Mouse (Mus musculus) adrenal gland, postnatal 10 days (tissue): ENCODE results near the gene Fam102a. TPM values are rescaled to one million over a fixed set of nuclear protein-coding genes. Genes with fewer than 3 reads are reported as not detected.

Experiments used
- DNase-seq: peaks from one replicate; pipeline ENCODE4 v3.0.0; 2021; ENCODE audit warnings: mixed read lengths
- total RNA-seq, 2 experiments: library from RNA; stranded (reverse); gene quantifications; 2 replicates each; pipeline ENCODE4 v1.2.3; 2021

Fam102a gene
- total RNA-seq, 2 experiments from 2014 or later = 24.6 to 26.8 TPM

DNA sequence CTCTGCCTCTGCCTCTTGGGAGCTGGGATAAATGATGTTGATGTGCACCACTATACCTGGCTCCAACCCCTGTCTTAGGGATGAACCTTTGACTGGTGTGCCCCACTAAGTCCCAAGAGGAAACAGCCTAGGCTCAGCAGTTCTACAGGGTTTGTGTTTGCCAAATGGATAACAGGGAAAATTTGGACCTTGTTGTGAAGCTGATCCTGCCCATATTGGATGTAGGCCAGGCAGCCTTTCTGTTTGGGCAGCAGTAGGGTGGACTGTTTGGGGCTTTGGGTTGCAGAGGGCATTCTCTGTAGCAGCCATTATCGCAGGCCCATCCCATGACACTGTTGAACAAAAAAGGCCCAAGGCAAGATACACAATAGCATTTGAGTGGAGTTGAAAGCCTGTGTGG lies 11.8 kb downstream of the Fam102a start:
- DNase-seq = no peak

GRCm38 (mm10) chr2:32547380-32547779 lies 12.2 kb downstream of the Fam102a start:
- no peak for DNase-seq

GRCm38 (mm10) chr2:32547964-32548739 lies 13.0 kb downstream of the Fam102a start:
- peak; percentile 72 for DNase-seq

DNA sequence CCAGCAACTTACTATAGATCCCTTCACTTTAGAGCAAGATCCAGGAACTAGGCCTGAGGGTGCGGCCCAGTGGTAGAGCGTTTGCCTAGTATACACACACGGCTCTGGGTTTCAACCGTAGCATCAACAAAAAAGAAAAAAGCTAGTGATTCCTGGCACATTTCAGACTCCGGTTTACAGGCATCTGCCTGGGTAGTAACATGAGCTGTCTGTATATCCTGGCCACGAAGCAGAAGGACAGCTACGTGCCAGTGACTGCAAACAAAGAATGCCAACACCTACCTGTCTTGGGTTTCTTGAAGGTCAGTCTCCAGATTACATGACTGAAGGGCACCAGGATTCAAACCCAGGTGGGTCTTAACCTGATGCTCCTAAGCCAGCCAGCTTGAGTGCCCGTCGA lies 14.0 kb downstream of the Fam102a start:
- DNase-seq = no peak

DNA sequence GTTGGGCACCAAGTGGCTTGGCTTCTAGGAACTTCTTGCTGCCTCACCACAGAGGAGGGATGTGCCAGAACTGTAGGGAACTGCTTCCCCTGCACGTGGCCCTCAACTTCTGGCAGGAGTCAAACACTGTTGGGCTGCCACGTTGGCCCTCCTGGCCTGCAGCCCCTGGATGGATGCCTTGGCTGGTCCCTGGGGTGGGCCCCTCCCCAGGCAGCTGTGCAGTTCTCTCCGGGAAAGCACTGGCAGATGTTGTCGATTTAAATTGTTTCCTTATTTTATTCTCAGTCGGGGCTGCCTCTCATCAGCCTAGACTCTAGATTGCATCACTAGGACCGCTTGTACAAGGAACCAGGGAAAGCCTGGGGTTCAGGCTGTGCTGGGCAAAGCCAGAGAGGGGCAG lies 14.6 kb downstream of the Fam102a start:
- peak; percentile 83 for DNase-seq

GRCm38 (mm10) chr2:32551236-32551635 lies 16.1 kb downstream of the Fam102a start:
- no peak for DNase-seq

- no peak for DNase-seq
Measured at GRCm38 (mm10) chr2:32553592-32554148, 18.5 kb downstream of the Fam102a start.

- no peak for DNase-seq
Measured at GRCm38 (mm10) chr2:32555484-32555883, 20.4 kb downstream of the Fam102a start.

GRCm38 (mm10) chr2:32556019-32556418 lies 20.9 kb downstream of the Fam102a start:
- DNase-seq = no peak

- DNase-seq = no peak
Measured at GRCm38 (mm10) chr2:32559570-32559969, 24.4 kb downstream of the Fam102a start.

DNA sequence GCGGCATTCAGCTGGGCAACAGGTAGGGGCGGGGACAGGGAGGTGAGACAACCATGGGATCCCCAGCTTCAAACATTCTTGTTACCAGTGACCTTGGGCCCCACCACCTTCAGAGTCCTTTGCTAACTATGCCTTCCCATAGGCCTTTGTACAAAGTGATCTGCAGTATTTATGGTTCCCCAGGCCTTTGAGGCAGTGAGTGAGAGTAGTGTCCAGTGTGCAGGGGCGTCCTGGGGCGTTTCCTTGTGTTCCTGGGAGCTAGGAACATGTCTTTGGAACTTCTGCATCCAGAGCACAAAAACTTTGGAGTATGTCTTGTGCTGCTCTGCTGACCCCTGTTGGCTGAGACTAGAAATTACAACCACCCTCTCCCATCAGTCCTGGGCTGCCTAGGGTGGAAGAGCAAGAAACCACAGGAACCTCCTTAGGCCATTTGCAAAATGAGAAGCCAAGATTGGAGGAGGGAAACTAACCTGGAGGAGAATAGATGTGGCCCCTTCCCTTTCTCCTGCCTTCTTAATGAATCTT lies 31.5 kb downstream of the Fam102a start:
- peak; percentile 78 for DNase-seq

- peak; percentile 63 for DNase-seq
Measured at GRCm38 (mm10) chr2:32568149-32568548, 33.0 kb downstream of the Fam102a start.

DNA sequence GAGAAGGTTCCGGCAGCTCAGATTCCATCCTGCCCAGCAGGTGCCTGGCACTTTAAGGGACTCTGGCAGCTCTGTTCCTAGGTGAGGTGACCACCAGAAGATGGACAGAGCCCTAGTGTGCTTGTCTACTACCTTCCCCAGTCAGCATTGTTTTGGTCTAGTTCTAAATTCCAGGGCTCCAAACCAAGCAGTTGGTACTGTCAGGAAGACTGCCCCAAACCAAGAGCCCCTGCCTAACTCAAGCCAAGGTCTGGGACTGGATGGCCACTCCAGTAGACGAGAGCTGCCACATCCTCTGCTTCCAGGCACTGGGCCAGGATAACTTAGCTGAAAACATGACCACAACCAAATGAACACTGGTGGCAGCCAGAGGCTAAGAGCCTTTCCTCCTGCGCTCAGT lies 33.8 kb downstream of the Fam102a start:
- no peak for DNase-seq

GRCm38 (mm10) chr2:32570698-32571494 lies 35.8 kb downstream of the Fam102a start, which contains the start of gene Dpm2:
Dpm2 (plus strand) TSS chr2:32570858.
- peak; percentile 93 for DNase-seq

GRCm38 (mm10) chr2:32572196-32572595 lies 37.1 kb downstream of the Fam102a start:
- DNase-seq = no peak

DNA sequence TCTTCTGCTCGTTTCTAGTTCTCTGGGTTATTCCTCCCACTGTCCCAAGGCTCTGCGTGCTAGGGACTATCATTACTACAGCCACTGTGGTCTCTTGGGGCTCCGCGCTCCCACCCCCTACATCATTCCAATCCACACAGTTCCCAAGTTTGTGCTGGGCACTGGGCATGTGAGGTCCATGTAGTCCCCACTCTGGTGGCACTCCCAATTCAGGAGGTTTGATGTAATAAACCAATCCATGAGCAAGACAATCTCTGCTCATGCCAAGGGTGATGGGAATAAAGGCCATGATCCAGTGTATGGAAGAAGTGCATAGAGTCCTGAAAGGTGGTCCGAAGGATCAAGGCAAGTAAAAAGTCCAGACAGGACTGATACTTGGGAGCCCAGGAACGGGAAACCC lies 39.4 kb downstream of the Fam102a start, which contains the start of gene Pip5kl1:
TSS of gene Pip5kl1 (plus strand) at position 301 of the 400 bp plus-strand sequence.
- no peak for DNase-seq

GRCm38 (mm10) chr2:32574901-32575585 lies 39.9 kb downstream of the Fam102a start:
- peak; percentile 64 for DNase-seq

DNA sequence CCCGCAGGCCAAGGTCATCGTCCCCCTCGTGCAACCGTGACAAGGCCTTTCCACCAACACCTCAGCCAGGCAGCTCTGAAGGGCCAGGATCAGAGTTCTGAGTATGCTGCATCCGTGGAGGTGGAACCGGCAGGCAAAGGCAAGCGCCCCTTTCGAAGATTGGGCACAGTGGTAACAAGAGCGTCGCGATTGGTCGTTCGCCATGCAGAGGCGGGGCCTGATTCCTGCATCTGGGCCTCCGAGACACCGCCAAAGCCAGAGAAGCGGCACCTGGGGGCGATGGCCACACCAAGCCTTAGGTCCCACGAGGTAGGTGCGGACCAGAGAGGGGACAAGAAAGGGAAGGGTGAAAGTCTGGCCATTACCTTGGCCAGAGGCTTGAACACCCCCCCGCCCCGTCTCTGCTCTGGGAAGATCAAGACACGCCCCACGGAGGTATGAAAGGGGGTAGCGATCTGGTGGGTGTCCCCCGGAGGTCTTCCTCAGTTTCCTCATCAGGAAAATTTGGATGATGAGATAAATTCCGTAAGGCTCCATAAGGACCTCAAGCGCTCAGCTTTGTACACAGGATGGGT lies 40.5 kb downstream of the Fam102a start, which contains the start of gene 9430097D07Rik:
TSS of gene 9430097D07Rik (minus strand) at position 99 of the 575 bp plus-strand sequence.
- DNase-seq = peak; percentile 51

GRCm38 (mm10) chr2:32576532-32576931 lies 41.4 kb downstream of the Fam102a start:
- DNase-seq = no peak

DNA sequence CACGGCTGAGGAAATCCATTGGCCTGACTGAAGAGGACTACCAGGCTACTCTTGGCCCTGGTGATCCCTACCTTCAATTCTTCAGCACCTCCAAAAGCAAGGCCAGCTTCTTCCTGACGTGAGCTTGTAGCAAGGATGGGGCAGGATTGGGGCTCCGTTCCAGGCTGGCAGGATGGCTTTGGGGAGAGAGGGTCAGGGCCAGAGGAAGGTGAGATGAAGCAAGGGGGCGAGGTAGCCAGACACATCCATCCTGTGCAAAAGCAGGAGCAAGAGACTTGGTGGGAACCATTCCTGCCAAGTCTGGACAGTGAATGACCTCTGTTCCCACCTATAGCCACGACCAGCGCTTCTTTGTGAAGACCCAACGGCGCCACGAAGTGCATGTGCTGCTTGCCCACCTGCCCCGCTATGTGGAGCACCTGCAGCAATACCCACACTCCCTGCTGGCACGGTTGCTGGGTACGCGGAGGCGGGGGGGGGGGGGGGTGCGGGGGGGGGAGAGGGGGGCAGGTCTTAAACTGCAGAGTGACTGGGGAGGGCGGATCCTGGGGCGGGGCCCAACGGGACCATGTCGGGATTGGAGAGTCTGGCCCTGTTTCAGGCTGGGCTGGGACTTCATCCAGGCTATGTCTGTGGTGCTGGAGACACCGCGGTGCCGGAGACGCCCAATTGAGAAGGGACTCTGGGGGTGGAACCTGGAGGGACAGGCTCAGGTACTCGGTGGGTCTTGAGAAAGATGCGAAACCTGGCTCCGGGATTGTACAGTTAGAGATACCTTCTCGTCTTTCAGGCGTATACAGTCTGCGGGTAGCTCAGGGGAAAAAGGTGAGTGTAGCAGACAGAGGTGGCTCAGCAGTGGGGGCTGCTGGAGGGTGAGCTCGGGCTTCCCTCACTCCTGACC lies 43.3 kb downstream of the Fam102a start:
- DNase-seq = peak; percentile 68
